ENCODE assay signal across 8 mouse cellular contexts in the genomic region with DNA sequence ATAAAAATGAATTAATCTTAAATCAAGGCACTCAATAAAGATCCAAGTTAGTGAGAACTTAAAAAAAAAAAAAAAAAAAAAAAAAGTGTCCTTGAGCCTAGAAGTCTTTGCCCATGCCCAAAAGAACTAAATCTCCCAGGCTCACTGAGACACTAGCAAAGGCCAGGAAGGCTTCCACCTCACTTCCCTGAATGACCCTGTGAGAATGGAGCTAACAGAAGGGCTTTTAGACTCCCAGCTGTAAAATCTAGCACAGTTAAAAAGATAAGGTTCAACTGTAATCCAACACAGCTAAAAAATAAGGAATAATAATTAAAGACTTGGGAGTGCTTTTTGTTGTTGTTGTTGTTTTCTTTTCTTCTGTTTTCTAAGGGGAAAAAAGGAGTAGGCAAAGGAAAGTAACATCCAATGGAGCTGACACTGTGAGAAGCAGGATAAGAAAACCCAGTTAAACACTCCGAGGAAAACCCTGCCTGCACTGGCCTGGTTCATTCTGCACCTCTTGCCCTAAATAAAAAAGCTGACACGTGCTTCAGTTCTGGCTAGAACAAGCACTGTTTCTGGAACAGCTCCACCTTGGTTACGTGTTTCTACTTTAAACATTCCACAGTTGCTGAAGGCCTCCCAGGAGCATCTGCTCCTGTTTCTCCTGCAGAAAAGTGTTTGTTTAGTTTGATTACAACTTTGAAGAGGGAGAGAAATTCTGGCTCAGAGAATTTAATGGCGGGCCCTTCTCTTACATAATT. TPM values are rescaled to one million over a fixed set of nuclear protein-coding genes. Genes with fewer than 3 reads are reported as not detected.
A peak's percentile ranks its signal among the peaks of the same experiment; 100 is the strongest.
DNase-seq lines count a peak whose midpoint lies in the region; ATAC-seq and TF ChIP-seq lines count a peak whose summit lies in the region.

No protein-coding gene starts in this region.

- H3K9ac ChIP-seq in midbrain, postnatal 0 days (replicated peaks; ENCODE audit: low read length, poor library complexity, severe bottlenecking): no peak overlapping the region
- H3K9ac ChIP-seq in midbrain, embryonic 13.5 days (replicated peaks): no peak overlapping the region
- H3K9ac ChIP-seq in lung, embryonic 14.5 days: no peak overlapping the region

- no peak for TF ChIP-seq CTCF in midbrain, postnatal 0 days (IDR thresholded peaks at IDR 0.05)
- no peak for TF ChIP-seq CTCF in lung, embryonic 14.5 days (IDR thresholded peaks at IDR 0.05; ENCODE audit: low read depth)

- no peaks in the 10 kb centered on the region for H3K36me3 ChIP-seq in midbrain, postnatal 0 days (ENCODE audit: insufficient read depth, low read length)
- no peaks in the 10 kb centered on the region for H3K36me3 ChIP-seq in midbrain, embryonic 13.5 days
- no peaks in the 10 kb centered on the region for H3K36me3 ChIP-seq in lung, embryonic 14.5 days (ENCODE audit: insufficient read depth)

- peaks cover 3% of the 10 kb centered on the region; the same call in 1 of the 2 replicates for H3K4me1 ChIP-seq in midbrain, postnatal 0 days (ENCODE audit: insufficient read depth, low read length)
- peaks cover 26% of the 10 kb centered on the region for H3K4me1 ChIP-seq in midbrain, embryonic 13.5 days (replicated peaks)
- peaks cover 48% of the 10 kb centered on the region for H3K4me1 ChIP-seq in lung, embryonic 14.5 days (ENCODE audit: insufficient read depth)

- no peaks in the 10 kb centered on the region for H3K27me3 ChIP-seq in midbrain, postnatal 0 days (ENCODE audit: insufficient read depth, low read length)
- H3K27me3 ChIP-seq in midbrain, embryonic 13.5 days: no peaks in the 10 kb centered on the region
- H3K27me3 ChIP-seq in lung, embryonic 14.5 days (ENCODE audit: insufficient read depth, low read length): no peaks in the 10 kb centered on the region

- H3K4me3 ChIP-seq in midbrain, postnatal 0 days (ENCODE audit: low read depth, low read length): no peak overlapping the region
- H3K4me3 ChIP-seq in midbrain, embryonic 13.5 days (replicated peaks): no peak overlapping the region
- no peak overlapping the region for H3K4me3 ChIP-seq in lung, embryonic 14.5 days (ENCODE audit: low read depth, low read length)

- ATAC-seq in cerebellum, adult (ENCODE audit: insufficient number of reproducible peaks, low FRiP score, low TSS enrichment): 0 out of 2 replicates have a peak, but pooled peaks have one; percentile 62
- no peak for ATAC-seq in midbrain, postnatal 0 days (ENCODE audit: low FRiP score)
- no peak for ATAC-seq in midbrain, embryonic 13.5 days
- peak; percentile 67 for ATAC-seq in lung, embryonic 14.5 days (ENCODE audit: insufficient read depth)
- ATAC-seq in megakaryocyte, adult 5-6 weeks (ENCODE audit: poor library complexity, severe bottlenecking): no peak

- DNase-seq in cerebellum, postnatal 4 days (ENCODE audit: low spot score in 2 of 2): no peak
- DNase-seq in midbrain, postnatal 0 days (ENCODE audit: low spot score): peak; percentile 59
- DNase-seq in heart, postnatal 4 days: peak; percentile 37
- peak; percentile 75 for DNase-seq in lung, embryonic 14.5 days
- DNase-seq in thymus, postnatal 25 days: no peak

- H3K4me2 ChIP-seq in midbrain, postnatal 0 days (ENCODE audit: low read depth, low read length, poor library complexity, severe bottlenecking): no peak overlapping the region
- H3K4me2 ChIP-seq in midbrain, embryonic 13.5 days (replicated peaks): no peak overlapping the region
- no peak overlapping the region for H3K4me2 ChIP-seq in lung, embryonic 14.5 days

- H3K27ac ChIP-seq in midbrain, postnatal 0 days (ENCODE audit: low read depth, low read length): no peak overlapping the region
- H3K27ac ChIP-seq in midbrain, embryonic 13.5 days: no peak overlapping the region
- H3K27ac ChIP-seq in lung, embryonic 14.5 days (ENCODE audit: low read depth): peak overlapping the region; percentile 37

- H3K9me3 ChIP-seq in midbrain, postnatal 0 days (ENCODE audit: low read length): no peaks in the 10 kb centered on the region
- H3K9me3 ChIP-seq in midbrain, embryonic 13.5 days: no peaks in the 10 kb centered on the region
- H3K9me3 ChIP-seq in lung, embryonic 14.5 days (ENCODE audit: low read depth, low read length): no peaks in the 10 kb centered on the region

- WGBS in midbrain, postnatal 0 days: 41% methylated on average over 4 of the region's 4 CpGs
- 62% methylated on average over 4 of the region's 4 CpGs for WGBS in midbrain, embryonic 13.5 days
- 5% methylated on average over 4 of the region's 4 CpGs for WGBS in lung, embryonic 14.5 days

RNA-seq across cellular contexts. Expression of a gene that starts 23.0 kb away (rescaled TPM):
- total RNA-seq in midbrain, postnatal 0 days (2014; rRNA removed): 11.0 and 12.5 TPM in 2 replicates
- polyA plus RNA-seq in midbrain, postnatal 0 days (2015; fragmentation: Nextera tagmentation; extraction: Ambion mirVana): 6.9 and 7.8 TPM in 2 replicates
- polyA plus RNA-seq in midbrain, embryonic 13.5 days (2015; fragmentation: Nextera tagmentation; extraction: Ambion mirVana): 8.0 and 9.6 TPM in 2 replicates
- 10 to 100 TPM; 15.2 to 18.0 TPM for total RNA-seq in heart, postnatal 4 days (2021)
- 16.8 and 18.0 TPM in 2 replicates for polyA plus RNA-seq in lung, embryonic 14.5 days (2014; fragmentation: Nextera tagmentation; extraction: Ambion mirVana)
- 0.68 and 2.2 TPM in 2 replicates for total RNA-seq in megakaryocyte, adult 5-6 weeks (2015)
- 0.57 and 0.70 TPM in 2 replicates for total RNA-seq in megakaryocyte, adult 5-6 weeks (2017)

Comparison
In these comparisons a context has a peak if more than half of its experiments do, and no peak if none do; other contexts are left out.
1. ATAC-seq: peak in cerebellum, adult (single experiment) and lung, embryonic 14.5 days (single experiment); none in midbrain, postnatal 0 days (single experiment), midbrain, embryonic 13.5 days (single experiment) and megakaryocyte, adult 5-6 weeks (single experiment).
2. DNase-seq: peak in midbrain, postnatal 0 days (single experiment), heart, postnatal 4 days (single experiment) and lung, embryonic 14.5 days (single experiment); none in cerebellum, postnatal 4 days (0 of 2) and thymus, postnatal 25 days (single experiment).